Mouse (Mus musculus) midbrain, embryonic 15.5 days (tissue): ENCODE results near the gene Nrgn. TPM values are rescaled to one million over a fixed set of nuclear protein-coding genes. Genes with fewer than 3 reads are reported as not detected.

Source experiments
- ATAC-seq: fragments of 200-750 bp; cut with Nextera tagmentation; replicated peaks from 2 replicates; pipeline ENCODE4 v1.8.0; 2017; ENCODE audit warnings: moderate TSS enrichment
- H3K27ac ChIP-seq: fragments of 300-500 bp; sonication (generic); 2 replicates; pipeline ENCODE4 v1.5.1; 2015; ENCODE audit warnings: mild to moderate bottlenecking, inconsistent platforms
- H3K27me3 ChIP-seq: fragments of 300-500 bp; sonication (generic); replicated peaks from 2 replicates; pipeline ENCODE4 v1.6.1; 2015; ENCODE audit warnings: inconsistent platforms
- H3K36me3 ChIP-seq: fragments of 300-500 bp; sonication (generic); replicated peaks from 2 replicates; pipeline ENCODE4 v1.6.1; 2015; ENCODE audit warnings: inconsistent platforms
- H3K4me1 ChIP-seq: fragments of 300-500 bp; sonication (generic); 2 replicates; pipeline ENCODE4 v1.6.1; 2015; ENCODE audit warnings: inconsistent platforms
- H3K4me2 ChIP-seq: fragments of 300-500 bp; sonication (generic); 2 replicates; pipeline ENCODE4 v1.6.1; 2015; ENCODE audit warnings: inconsistent platforms, mild to moderate bottlenecking, moderate library complexity
- H3K4me3 ChIP-seq: fragments of 300-500 bp; sonication (generic); 2 replicates; pipeline ENCODE4 v1.5.1; 2015; ENCODE audit warnings: mild to moderate bottlenecking, inconsistent platforms
- H3K9ac ChIP-seq: fragments of 300-500 bp; sonication (generic); 2 replicates; pipeline ENCODE4 v1.6.1; 2015; ENCODE audit warnings: mild to moderate bottlenecking, inconsistent platforms
- H3K9me3 ChIP-seq: fragments of 300-500 bp; sonication (generic); 2 replicates; pipeline ENCODE4 v1.6.1; 2016; ENCODE audit warnings: inconsistent platforms
- WGBS: fragments of 180-500 bp; shearing (Covaris S2); methylation state at CpG from one replicate; pipeline ENCODE4 v1.1.7; 2015; ENCODE audit warnings: mixed read lengths; 5-methylcytosine and 5-hydroxymethylcytosine counted together
- polyA plus RNA-seq: library from polyadenylated mRNA; unstranded; fragments of >200 nt; fragmentation: Nextera tagmentation; extraction: Ambion mirVana; gene quantifications from 2 replicates; pipeline ENCODE4 v1.2.1, GENCODE M21; 2015

Gene Nrgn
- polyA plus RNA-seq, 1 experiment from 2014 or later, result 5.8 TPM

GRCm38 (mm10) chr9:37537658-37538250 is 14.9 kb downstream of the Nrgn start:
- 0 out of 2 replicates have a peak, but pooled peaks have one; percentile 20 for ATAC-seq
- WGBS, result 82% methylated on average over 5 of the region's 5 CpGs
- no peaks in the 10 kb centered on the region for H3K9me3 ChIP-seq
- H3K4me3 ChIP-seq, result no peak overlapping the region
- H3K9ac ChIP-seq, result no peak overlapping the region
- no peaks in the 10 kb centered on the region for H3K36me3 ChIP-seq
- no peaks in the 10 kb centered on the region for H3K4me1 ChIP-seq
- no peak overlapping the region for H3K27ac ChIP-seq
- H3K4me2 ChIP-seq, result no peak overlapping the region
- peaks cover 8% of the 10 kb centered on the region; the same call in 1 of the 2 replicates for H3K27me3 ChIP-seq

DNA sequence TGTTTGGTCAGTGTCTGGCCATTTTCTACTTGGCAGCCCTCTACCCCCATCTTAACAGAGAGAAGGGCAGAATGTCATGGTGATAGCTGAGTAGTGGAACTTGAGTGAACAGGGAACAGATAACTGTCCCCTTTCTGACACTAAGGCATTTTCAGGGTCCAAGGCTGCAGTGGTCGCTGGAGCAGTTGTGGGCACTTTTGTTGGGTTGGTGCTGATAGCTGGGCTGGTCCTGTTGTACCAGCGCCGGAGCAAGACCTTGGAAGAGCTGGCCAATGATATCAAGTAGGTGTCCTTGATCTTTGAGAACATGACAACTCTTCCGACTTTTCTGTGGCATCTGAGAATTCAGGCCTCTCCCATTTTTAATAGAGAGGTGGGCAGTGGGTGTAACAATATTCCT is 15.9 kb downstream of the Nrgn start:
- Histone ChIP-seq H3K27ac (no peak overlapping the region), H3K9me3 (no peaks in the 10 kb centered on the region), H3K4me2 (no peak overlapping the region), H3K4me1 (no peaks in the 10 kb centered on the region), H3K27me3 (peaks cover 11% of the 10 kb centered on the region; the same call in 1 of the 2 replicates), H3K36me3 (no peaks in the 10 kb centered on the region), H3K4me3 (no peak overlapping the region), H3K9ac (no peak overlapping the region)
- ATAC-seq, result no peak
- 84% methylated on average over 4 of the region's 4 CpGs for WGBS

DNA sequence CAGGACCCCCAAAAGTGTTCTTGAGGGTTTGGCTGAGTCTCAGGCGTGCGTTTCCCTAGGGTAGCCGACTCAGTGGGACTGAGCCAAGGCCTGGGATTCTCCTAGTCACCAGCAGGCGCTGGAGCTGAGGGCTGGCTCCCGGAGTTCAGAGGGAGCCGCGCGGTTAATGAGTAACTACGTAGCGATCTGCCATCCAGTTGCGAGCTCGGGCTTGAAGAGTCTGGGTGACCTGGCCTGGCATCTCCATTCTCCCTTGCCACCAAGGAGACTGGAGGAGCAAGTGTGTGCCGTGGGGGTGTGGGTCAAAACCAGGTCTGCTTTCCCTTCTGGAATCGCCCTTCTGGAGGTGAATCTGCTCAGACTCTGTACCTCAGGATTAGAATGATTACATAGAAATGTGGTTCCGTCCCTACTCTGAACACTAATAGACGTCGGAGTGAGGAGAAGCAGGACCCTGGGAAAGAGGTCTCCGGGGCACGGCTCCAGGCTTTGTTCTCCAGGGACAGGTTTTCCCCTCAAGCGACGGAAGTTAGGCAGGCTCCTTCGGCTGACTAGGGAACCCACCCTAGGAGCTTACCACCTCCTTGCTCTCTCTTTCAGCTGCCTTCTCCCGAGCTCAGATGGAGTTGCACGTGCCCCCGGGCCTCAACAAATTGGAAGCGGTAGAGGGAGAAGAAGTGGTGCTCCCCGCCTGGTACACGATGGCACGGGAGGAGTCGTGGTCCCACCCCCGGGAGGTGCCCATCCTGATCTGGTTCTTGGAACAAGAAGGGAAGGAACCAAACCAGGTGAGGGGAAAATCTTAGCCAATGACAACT is 21.6 kb downstream of the Nrgn start:
- no peak overlapping the region for H3K27ac ChIP-seq
- H3K9ac ChIP-seq, result peak overlapping the region; percentile 17
- H3K36me3 ChIP-seq, result no peaks in the 10 kb centered on the region
- peaks cover 46% of the 10 kb centered on the region for H3K27me3 ChIP-seq
- WGBS, result 2% methylated on average over 31 of the region's 31 CpGs
- H3K4me1 ChIP-seq, result peaks cover 23% of the 10 kb centered on the region
- ATAC-seq, result peak; percentile 59; the same call in 1 of the 2 replicates
- peak overlapping the region; percentile 34 for H3K4me3 ChIP-seq
- no peaks in the 10 kb centered on the region for H3K9me3 ChIP-seq
- peak overlapping the region; percentile 57 for H3K4me2 ChIP-seq

DNA sequence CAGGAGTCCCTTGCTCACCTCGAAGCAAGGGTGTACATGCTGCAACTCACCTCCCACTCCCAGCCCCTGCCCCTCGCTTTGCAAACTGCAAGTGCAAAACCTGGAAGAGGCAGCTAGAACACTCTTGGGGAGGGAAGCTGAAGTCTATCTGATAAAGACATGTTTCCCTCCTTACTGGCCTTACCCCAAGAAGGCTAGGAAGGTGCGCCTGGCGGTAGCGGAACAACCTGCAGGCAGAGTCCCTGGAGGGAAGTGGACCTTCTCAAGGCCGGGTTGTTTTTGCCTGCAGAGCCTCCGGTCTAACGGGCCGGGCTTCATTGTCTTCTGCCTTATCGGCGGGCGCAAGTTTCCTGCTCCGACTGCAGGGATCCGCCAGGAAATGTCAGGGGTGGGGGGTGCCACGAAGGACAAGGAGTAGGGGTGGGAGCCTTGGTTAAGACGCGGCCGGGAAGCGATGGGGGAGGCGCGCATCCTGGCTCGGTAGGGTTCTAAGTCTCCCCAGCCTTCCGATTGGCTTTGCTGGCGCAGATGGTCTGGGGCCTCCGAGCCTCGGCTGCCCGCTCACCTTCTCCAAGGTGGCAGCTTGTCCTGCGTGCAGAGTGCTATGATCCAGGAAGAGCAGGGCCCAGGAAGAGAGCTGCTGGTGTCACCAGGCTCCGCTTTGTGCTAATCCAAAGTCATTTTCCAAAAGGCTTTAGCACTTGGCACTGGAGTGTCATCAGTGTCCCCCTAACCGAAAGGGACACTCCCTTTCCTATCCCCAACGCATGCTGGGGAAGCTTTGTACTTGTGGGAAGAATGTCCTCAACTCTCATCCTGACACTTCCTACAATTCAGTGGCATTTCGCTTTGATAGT is 22.4 kb downstream of the Nrgn start:
- Histone ChIP-seq H3K36me3 (no peaks in the 10 kb centered on the region), H3K4me3 (peak overlapping the region; percentile 34), H3K9me3 (no peaks in the 10 kb centered on the region), H3K4me1 (peaks cover 23% of the 10 kb centered on the region), H3K4me2 (peak overlapping the region; percentile 57), H3K9ac (peak overlapping the region; percentile 32), H3K27ac (no peak overlapping the region), H3K27me3 (peaks cover 47% of the 10 kb centered on the region)
- ATAC-seq, result peak; percentile 46
- WGBS, result 2% methylated on average over 32 of the region's 32 CpGs

DNA sequence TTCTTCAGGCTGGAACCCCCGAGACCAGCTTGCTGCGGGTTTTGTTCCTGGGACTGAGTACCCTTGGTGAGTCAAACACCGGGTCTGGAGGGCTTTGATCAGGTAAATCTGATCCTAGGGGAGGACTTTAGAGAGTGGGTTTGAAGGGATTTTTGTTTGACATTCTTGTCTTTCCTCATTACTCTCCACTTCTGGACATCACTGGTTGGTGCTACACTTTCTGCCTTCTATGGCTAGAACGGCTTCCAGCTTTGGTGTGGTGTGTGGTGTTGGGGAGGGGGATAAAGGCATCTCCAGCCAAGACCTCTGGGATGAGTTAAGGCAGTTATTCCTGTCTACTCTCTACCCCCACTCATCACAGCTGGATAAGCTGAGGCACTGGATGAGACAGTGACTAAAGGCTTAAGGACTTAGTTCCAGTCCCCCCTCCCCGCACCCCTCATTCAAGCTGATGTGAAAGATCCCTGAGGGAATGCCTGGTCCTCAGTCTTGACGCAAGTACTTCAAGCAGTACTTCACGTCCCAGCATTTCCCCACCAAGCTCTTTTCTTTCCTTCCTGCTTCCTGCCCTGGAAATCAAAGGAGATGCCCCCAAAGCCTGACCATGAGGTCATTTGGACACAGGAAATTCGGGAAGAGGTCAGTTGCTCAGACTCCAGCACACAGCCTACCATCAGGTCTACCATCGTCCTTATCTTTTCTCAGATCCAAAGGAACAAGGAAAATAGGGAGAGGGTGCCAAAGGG is 24.3 kb downstream of the Nrgn start:
- Histone ChIP-seq H3K4me1 (peaks cover 23% of the 10 kb centered on the region), H3K4me3 (peak overlapping the region; percentile 4; the same call in 1 of the 2 replicates), H3K9ac (no peak overlapping the region), H3K27ac (no peak overlapping the region), H3K36me3 (no peaks in the 10 kb centered on the region; the same call in none of the 2 replicates), H3K27me3 (peaks cover 47% of the 10 kb centered on the region), H3K9me3 (no peaks in the 10 kb centered on the region), H3K4me2 (no peak overlapping the region)
- ATAC-seq, result no peak
- 22% methylated on average over 9 of the region's 9 CpGs for WGBS

DNA sequence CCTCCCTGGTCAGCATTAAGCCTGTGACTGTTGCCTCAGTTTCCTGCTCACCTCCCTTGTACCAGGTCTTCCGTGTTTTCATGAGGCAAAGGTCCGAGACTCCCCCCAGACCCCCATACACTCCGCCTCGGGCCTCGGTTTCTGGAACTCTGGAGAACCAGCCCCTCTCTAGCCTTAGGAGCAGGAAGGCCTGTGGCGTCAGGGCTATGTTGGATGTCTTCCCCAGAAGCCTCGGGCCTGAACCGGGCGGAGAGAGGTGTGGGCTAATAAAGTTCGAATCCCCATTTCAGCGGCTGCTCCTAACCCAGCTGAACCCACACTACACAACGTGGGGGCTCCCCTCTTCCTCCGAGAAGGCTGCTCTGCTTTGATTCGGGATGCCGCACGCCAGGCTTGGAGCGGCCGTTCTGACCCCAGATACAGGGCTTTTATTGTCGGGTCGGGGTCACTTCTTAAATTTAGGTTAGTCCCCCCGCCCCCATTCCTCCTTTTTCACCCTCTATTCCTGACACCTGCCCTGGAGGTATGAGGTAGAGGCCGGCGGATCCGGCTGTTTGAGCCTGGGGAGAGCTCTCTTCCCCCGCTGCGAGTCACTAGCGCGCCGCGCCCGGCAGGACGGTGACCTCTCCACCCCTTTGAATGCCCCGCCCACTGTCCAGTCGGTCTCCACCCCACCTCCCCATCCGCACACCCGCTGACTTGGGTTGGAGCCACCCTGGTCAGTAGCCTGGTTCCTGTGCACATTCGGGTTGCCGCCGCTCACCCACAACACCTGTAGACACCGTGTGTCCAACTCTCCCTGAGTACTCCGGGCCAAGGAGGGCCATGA is 25.1 kb downstream of the Nrgn start, which contains the start of gene Esam:
Gene Esam (plus strand): TSS at position 683 of the 829 bp plus-strand sequence.
- H3K4me2 ChIP-seq, result peak within 1 kb of the TSS; percentile 3; the same call in 1 of the 2 replicates
- H3K9ac ChIP-seq, result no peak within 1 kb of the TSS
- peak within 1 kb of the TSS; percentile 4; the same call in 1 of the 2 replicates for H3K4me3 ChIP-seq
- H3K4me1 ChIP-seq, result peaks cover 23% of the 10 kb centered on the region
- 6% methylated on average over 41 of the region's 41 CpGs for WGBS
- no peak within 1 kb of the TSS for H3K27ac ChIP-seq
- H3K9me3 ChIP-seq, result no peaks in the 10 kb centered on the region
- no peaks in the 10 kb centered on the region; the same call in none of the 2 replicates for H3K36me3 ChIP-seq
- no peak for ATAC-seq
- peaks cover 47% of the 10 kb centered on the region for H3K27me3 ChIP-seq

DNA sequence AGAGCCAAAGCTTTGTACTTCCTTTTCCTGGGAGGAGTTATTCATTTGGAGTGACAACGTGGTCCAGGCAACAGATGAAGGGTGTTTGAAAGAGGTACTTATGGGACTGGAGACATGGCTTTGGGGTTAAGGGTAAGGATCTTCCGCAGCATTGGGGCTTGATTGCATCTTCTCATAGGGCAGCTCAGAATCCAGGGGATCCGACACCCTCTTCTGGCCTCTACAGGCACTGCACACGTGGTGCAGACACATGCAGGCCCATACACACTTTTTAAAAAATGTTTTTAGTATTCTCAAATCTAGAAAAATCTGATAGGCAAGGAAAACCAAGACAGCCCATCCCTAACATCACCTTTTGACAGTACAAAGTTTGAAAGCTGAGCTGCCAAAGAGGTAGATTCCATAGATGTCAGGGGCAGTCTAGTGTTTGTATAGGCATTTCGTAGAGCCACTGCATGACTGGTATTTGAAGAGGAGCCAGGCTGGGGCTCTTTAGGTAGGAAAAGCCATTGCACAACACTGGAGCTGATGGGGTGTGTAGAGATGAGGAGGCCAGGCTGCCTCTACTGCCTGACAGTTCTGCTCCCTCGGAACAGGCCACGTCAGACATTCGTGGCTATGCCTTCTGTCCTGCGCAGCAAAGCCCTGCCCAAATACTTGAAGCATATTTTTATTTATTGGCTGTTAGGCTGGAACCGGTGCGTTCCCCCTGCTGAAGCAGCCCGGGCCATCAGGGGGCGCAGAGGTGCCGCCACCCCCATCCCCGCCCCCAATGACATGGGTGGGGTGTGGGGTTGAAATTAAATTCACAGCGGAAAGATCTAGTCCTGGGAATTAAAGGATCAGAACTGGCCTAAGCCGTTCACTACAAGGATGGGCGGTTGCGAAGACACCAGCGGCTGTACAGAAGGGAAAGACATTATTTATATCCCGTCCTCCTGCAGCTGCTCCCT is 26.0 kb downstream of the Nrgn start:
- Histone ChIP-seq H3K4me1 (peaks cover 23% of the 10 kb centered on the region), H3K9ac (no peak overlapping the region), H3K27me3 (peaks cover 43% of the 10 kb centered on the region), H3K4me2 (0 out of 2 replicates have a peak overlapping the region, but pooled peaks have one; percentile 3), H3K27ac (no peak overlapping the region), H3K4me3 (0 out of 2 replicates have a peak overlapping the region, but pooled peaks have one; percentile 4), H3K36me3 (no peaks in the 10 kb centered on the region; the same call in none of the 2 replicates), H3K9me3 (no peaks in the 10 kb centered on the region)
- 26% methylated on average over 21 of the region's 21 CpGs for WGBS
- peak; percentile 13; the same call in 1 of the 2 replicates for ATAC-seq

DNA sequence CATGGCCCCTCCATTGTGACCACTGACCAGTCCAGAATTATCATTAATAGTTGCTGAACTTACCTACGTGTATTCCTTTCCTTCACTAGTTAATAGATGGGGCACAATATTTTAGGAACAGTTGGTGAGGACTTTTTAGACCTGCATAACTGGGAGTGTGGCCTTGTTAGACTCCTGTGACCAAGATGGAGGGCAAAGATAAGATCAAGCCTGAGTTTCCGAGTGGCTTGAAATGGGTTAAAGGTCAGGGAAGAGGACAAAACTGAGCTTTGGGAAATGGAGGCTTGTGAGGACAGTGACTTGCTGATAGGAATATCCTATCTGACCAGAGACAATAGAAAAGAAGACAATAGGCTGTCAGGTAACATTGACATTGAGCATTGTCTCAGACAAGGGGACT is 27.2 kb downstream of the Nrgn start:
- no peaks in the 10 kb centered on the region for H3K9me3 ChIP-seq
- peaks cover 37% of the 10 kb centered on the region for H3K27me3 ChIP-seq
- no peak for ATAC-seq
- H3K4me2 ChIP-seq, result no peak overlapping the region
- H3K4me1 ChIP-seq, result peaks cover 13% of the 10 kb centered on the region
- H3K27ac ChIP-seq, result no peak overlapping the region
- H3K36me3 ChIP-seq, result no peaks in the 10 kb centered on the region; the same call in none of the 2 replicates
- H3K4me3 ChIP-seq, result no peak overlapping the region
- WGBS, result 87% methylated on average over 2 of the region's 2 CpGs
- no peak overlapping the region for H3K9ac ChIP-seq

- H3K27me3 ChIP-seq, result no peaks in the 10 kb centered on the region
- 94% methylated on average over 2 of the region's 2 CpGs for WGBS
- no peak overlapping the region for H3K4me3 ChIP-seq
- H3K9me3 ChIP-seq, result no peaks in the 10 kb centered on the region
- no peak for ATAC-seq
- H3K4me1 ChIP-seq, result peaks cover 7% of the 10 kb centered on the region; the same call in 1 of the 2 replicates
- no peak overlapping the region for H3K9ac ChIP-seq
- no peaks in the 10 kb centered on the region; the same call in none of the 2 replicates for H3K36me3 ChIP-seq
- no peak overlapping the region for H3K27ac ChIP-seq
- no peak overlapping the region for H3K4me2 ChIP-seq
Measured at GRCm38 (mm10) chr9:37519995-37520394, 32.7 kb downstream of the Nrgn start.

GRCm38 (mm10) chr9:37518991-37519390 is 33.7 kb downstream of the Nrgn start:
- Histone ChIP-seq H3K9ac (no peak overlapping the region), H3K27ac (no peak overlapping the region), H3K36me3 (no peaks in the 10 kb centered on the region; the same call in 1 of the 2 replicates), H3K4me1 (peaks cover 7% of the 10 kb centered on the region; the same call in 1 of the 2 replicates), H3K9me3 (no peaks in the 10 kb centered on the region), H3K4me2 (no peak overlapping the region), H3K27me3 (no peaks in the 10 kb centered on the region), H3K4me3 (no peak overlapping the region)
- WGBS, result 92% methylated on average over 8 of the region's 8 CpGs
- no peak for ATAC-seq
